Mouse (Mus musculus): Measurements from ENCODE around the gene Supt3. TPM values are rescaled to one million over a fixed set of nuclear protein-coding genes. Genes with fewer than 3 reads are reported as not detected.
A peak's percentile ranks its signal among the peaks of the same experiment; 100 is the strongest.

Supt3 gene
- total RNA-seq, 2 experiments from 2014 or later, result 16.3 TPM

- peak in 1 of 2 experiments; percentile 52 for DNase-seq (ENCODE audit: low spot score in 2 of 2)
These were observed 186.3 kb downstream of the Supt3 start for GRCm38 (mm10) chr17:44963051-44963798.

- DNase-seq (ENCODE audit: low spot score in 2 of 2), result no peak
These were observed 190.2 kb downstream of the Supt3 start for GRCm38 (mm10) chr17:44967186-44967585.

GRCm38 (mm10) chr17:44970255-44970654, 193.3 kb downstream of the Supt3 start:
- DNase-seq (ENCODE audit: low spot score in 2 of 2), result no peak

GRCm38 (mm10) chr17:44973489-44973888, 196.5 kb downstream of the Supt3 start:
- DNase-seq (ENCODE audit: low spot score in 2 of 2), result no peak

GRCm38 (mm10) chr17:44977690-44978089, 200.7 kb downstream of the Supt3 start:
- no peak for DNase-seq (ENCODE audit: low spot score in 2 of 2)

GRCm38 (mm10) chr17:44987964-44988363, 211.0 kb downstream of the Supt3 start:
- DNase-seq (ENCODE audit: low spot score in 2 of 2), result no peak

GRCm38 (mm10) chr17:45003311-45003710, 226.4 kb downstream of the Supt3 start:
- no peak for DNase-seq (ENCODE audit: low spot score in 2 of 2)

- no peak for DNase-seq (ENCODE audit: low spot score in 2 of 2)
These were observed 227.7 kb downstream of the Supt3 start for GRCm38 (mm10) chr17:45004477-45005170.

- DNase-seq (ENCODE audit: low spot score in 2 of 2), result no peak
These were observed 230.5 kb downstream of the Supt3 start for GRCm38 (mm10) chr17:45007461-45007860.

- DNase-seq (ENCODE audit: low spot score in 2 of 2), result no peak
These were observed 231.7 kb downstream of the Supt3 start for GRCm38 (mm10) chr17:45008663-45009062.

- DNase-seq (ENCODE audit: low spot score in 2 of 2), result peak in 1 of 2 experiments; percentile 30
These were observed 233.5 kb downstream of the Supt3 start for GRCm38 (mm10) chr17:45010409-45010808.

- DNase-seq (ENCODE audit: low spot score in 2 of 2), result no peak
These were observed 239.8 kb downstream of the Supt3 start for GRCm38 (mm10) chr17:45016746-45017145.

- DNase-seq (ENCODE audit: low spot score in 2 of 2), result peak in 1 of 2 experiments; percentile 15
These were observed 243.4 kb downstream of the Supt3 start for GRCm38 (mm10) chr17:45020155-45020930.

GRCm38 (mm10) chr17:45028441-45028840, 251.5 kb downstream of the Supt3 start:
- no peak for DNase-seq (ENCODE audit: low spot score in 2 of 2)

- DNase-seq (ENCODE audit: low spot score in 2 of 2), result no peak
These were observed 252.2 kb downstream of the Supt3 start for GRCm38 (mm10) chr17:45029106-45029505.

GRCm38 (mm10) chr17:45032209-45032608, 255.3 kb downstream of the Supt3 start:
- DNase-seq (ENCODE audit: low spot score in 2 of 2), result no peak

GRCm38 (mm10) chr17:45033617-45034016, 256.7 kb downstream of the Supt3 start:
- DNase-seq (ENCODE audit: low spot score in 2 of 2), result no peak

- DNase-seq (ENCODE audit: low spot score in 2 of 2), result no peak
These were observed 264.1 kb downstream of the Supt3 start for GRCm38 (mm10) chr17:45041084-45041483.

- no peak for DNase-seq (ENCODE audit: low spot score in 2 of 2)
These were observed 268.9 kb downstream of the Supt3 start for GRCm38 (mm10) chr17:45045804-45046203.

GRCm38 (mm10) chr17:45046583-45046982, 269.6 kb downstream of the Supt3 start:
- no peak for DNase-seq (ENCODE audit: low spot score in 2 of 2)

GRCm38 (mm10) chr17:45047236-45047635, 270.3 kb downstream of the Supt3 start:
- no peak for DNase-seq (ENCODE audit: low spot score in 2 of 2)

- DNase-seq (ENCODE audit: low spot score in 2 of 2), result no peak
These were observed 275.0 kb downstream of the Supt3 start for GRCm38 (mm10) chr17:45051971-45052370.

All from layer of hippocampus, adult 18-20 months (tissue).